Mouse (Mus musculus): ENCODE measurements at regions not wholly inside any gene's neighbourhood (a gene's known extent, or its start where the extent isn't known, plus 50 kb on each side); places are given as distances from the start of the nearest gene placed in this dataset.

GRCm38 (mm10) chr15:96944741-96945140 lies 111.0 kb downstream of the Slc38a4 start:
- no peak for DNase-seq (ENCODE audit: low spot score in 2 of 2)

DNA sequence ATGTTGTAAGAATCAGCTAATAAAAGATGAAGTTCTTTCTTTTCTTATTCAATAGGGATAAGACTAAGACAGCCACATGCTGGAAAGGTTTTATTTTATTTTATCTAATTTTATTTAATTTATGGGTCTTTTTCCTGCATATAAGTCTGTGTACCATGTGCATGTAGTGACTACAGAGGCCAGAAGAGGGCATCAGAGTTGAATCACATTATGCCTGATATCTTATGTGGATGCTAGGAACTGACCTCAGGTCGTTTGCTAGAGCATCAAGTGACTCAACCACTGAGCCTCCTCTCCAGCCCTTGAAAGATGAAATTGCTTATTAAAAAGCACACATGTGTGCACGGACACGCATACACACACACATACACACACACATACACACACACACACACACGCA lies 113.1 kb downstream of the Slc38a4 start:
- DNase-seq (ENCODE audit: low spot score in 2 of 2), result no peak

DNA sequence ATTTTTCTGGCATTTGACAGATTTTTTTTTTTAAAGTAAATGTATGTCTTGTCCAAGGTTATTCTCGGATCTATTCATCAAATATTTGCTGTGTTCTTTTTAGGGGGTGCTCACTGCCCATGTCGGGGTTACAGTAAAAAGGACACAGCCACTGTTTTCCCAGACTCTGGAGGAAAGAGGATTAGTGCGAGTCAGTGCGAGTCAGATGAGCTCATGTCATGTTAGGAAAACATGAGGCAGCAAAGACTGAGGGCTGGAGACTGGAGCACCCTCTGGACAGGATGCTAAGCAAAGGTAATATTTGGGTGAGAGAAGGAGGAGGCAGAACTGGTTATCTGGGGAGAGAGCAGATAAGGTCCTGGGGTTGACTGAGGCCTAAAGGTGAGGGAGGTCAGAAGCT lies 117.3 kb downstream of the Slc38a4 start:
- DNase-seq (ENCODE audit: low spot score in 2 of 2), result no peak

DNA sequence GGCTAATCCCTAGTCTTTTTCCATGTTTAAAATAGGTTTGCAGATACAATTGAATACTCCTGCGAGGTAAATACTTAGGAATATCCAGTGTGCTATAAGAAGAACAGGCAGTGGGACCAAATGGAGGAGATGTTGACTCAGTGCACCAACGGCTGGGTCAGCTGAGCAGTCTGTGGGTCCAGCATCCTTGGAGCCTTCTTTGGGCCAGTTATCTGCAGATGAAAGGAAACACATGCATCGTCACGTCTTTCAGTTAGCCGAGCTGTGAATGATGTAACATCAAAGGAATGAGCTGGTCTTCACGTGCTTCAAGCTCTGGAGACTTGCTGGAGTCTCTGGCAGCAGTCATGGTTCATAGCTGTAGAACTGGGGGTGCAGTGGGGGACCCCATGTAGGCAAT lies 118.1 kb downstream of the Slc38a4 start:
- no peak for DNase-seq (ENCODE audit: low spot score in 2 of 2)

DNA sequence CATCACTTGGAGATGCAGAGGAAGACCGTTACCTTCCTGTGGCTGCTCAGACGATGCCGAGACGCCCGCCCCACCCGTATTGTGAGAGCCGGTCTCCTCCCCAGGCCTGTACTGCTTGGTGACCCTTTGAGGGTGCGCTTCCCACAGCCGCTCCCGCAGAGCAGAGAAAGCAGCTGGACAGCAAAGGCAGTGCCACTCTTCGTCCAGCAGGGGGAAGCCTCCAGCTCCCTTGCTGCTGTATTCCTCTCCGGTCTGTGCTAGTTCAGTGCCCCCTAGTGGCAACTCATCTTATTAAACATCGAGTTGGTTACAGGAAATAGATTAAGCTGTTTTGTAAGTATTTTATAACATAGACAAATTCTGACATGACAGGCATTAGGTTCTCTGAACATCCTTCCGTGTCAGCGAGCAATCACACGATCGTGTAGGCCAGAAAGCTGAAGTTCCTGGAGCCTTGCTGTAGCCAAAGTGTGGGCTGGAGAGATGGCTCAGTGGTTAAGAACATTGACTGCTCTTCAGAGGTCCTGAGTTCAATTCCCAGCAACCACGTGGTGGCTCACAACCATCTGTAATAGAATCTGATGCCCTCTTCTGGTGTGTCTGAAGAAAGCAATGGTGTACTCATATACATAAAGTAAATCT lies 118.9 kb downstream of the Slc38a4 start:
- peak; percentile 49 to 84 for DNase-seq (ENCODE audit: low spot score in 2 of 2)

DNA sequence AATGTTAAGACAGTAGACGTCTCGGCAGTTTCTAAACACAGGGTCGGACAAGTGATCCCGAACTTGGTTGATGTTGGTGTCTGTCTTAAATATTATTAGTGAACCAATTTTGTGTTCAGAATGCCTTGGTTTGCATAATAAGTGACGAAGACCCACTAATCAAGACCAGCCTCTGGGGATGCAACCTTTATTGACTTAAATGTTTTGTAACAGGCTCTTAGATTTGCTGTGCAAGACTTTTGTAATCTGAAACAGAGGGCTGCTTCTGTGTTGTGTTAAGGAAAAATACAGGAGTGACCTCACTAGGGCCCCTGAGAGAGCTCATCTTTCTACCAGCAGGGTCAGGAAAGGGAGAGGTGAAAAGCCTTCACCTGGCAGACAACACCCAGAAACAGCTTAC lies 119.5 kb downstream of the Slc38a4 start:
- DNase-seq (ENCODE audit: low spot score in 2 of 2), result no peak

GRCm38 (mm10) chr15:96933451-96933850 lies 122.3 kb downstream of the Slc38a4 start:
- DNase-seq (ENCODE audit: low spot score in 2 of 2), result no peak

DNA sequence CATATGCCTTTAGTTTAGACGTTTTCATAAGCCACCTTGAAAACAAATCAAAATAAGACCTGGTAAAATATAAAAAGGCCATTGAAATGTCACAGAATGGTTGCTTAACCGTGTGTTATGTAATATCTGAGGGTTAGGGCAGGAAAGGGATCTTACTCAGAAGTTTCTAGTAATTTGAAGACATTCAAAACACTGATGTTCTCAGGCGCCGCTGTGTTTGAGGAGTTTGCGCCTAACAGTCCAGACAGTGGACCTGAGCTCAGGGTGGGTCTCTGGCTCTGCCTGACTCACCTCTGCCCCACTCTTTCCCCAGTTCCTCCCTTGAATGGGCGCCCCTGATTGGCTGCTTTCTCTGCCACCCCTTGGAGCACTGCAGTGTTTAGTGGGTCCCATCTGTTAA lies 125.2 kb downstream of the Slc38a4 start:
- no peak for DNase-seq (ENCODE audit: low spot score in 2 of 2)

DNA sequence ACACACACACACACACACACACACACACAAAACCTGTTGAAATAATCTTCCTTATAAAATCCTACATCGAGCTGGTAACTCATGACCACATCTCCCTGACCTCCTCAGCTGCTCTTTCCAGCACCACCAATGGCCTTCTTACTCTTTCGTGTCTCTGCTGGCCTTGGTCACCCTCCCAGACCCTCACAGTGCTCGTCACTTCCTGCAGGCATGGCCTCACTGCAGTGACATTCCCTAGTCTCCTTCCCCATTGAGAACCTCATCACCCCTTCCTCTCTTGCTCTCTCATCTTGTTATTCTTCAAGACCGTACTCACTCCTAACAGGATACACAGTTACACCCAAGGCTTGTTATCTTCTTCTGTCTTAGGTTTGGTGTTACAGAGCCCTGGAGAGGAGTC lies 126.0 kb downstream of the Slc38a4 start:
- DNase-seq (ENCODE audit: low spot score in 2 of 2), result no peak

DNA sequence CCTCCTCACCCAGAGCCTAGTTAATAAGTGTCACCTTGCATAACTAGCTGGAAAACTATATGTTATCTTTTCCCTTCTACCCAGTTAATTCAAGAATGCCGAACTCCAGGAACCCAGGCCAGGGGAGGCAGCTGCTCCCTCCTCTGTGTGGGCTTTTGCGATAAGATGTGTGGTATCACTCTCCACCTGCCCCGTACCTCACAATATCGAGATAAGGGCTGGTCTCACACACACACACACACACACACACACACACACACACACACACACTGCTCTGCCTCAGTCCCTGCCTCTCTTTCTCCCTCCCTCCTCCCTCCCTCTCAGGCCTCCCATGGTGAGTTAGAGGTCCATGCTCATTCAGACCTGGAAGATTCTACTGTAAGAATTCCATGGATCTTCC lies 127.1 kb downstream of the Slc38a4 start:
- DNase-seq (ENCODE audit: low spot score in 2 of 2), result no peak

- DNase-seq (ENCODE audit: low spot score in 2 of 2), result no peak
Measured at GRCm38 (mm10) chr15:96927674-96928073, 128.1 kb downstream of the Slc38a4 start.

- no peak for DNase-seq (ENCODE audit: low spot score in 2 of 2)
Measured at GRCm38 (mm10) chr15:96926660-96927059, 129.1 kb downstream of the Slc38a4 start.

DNA sequence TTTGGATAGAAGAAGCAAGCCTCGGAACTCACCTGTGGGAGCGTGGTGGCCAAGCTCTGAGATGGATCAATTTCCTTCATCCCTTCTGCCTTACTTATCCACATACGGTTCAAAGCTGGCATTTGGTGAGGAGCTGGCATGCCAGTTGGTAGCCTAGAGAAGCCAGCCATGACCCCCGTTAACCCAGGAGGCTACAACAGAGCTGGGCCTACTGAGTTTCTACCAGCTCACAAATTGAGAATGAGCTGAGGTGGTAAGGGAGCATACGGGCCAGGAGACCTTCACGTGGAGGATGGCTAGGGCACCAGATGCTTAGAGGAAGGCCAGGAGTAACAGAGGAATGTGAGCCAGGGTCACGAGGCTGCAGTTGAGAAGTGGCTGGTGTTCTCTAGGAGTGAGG lies 139.2 kb downstream of the Slc38a4 start:
- no peak for DNase-seq (ENCODE audit: low spot score in 2 of 2)

- DNase-seq (ENCODE audit: low spot score in 2 of 2), result no peak
Measured at GRCm38 (mm10) chr15:96915544-96915943, 140.2 kb downstream of the Slc38a4 start.

- DNase-seq (ENCODE audit: low spot score in 2 of 2), result no peak
Measured at GRCm38 (mm10) chr15:96914988-96915387, 140.8 kb downstream of the Slc38a4 start.

- DNase-seq (ENCODE audit: low spot score in 2 of 2), result no peak
Measured at GRCm38 (mm10) chr15:96905520-96905919, 150.2 kb downstream of the Slc38a4 start.

GRCm38 (mm10) chr15:96903461-96903860 lies 152.3 kb downstream of the Slc38a4 start:
- no peak for DNase-seq (ENCODE audit: low spot score in 2 of 2)

GRCm38 (mm10) chr15:96902781-96903180 lies 153.0 kb downstream of the Slc38a4 start:
- DNase-seq (ENCODE audit: low spot score in 2 of 2), result no peak

DNA sequence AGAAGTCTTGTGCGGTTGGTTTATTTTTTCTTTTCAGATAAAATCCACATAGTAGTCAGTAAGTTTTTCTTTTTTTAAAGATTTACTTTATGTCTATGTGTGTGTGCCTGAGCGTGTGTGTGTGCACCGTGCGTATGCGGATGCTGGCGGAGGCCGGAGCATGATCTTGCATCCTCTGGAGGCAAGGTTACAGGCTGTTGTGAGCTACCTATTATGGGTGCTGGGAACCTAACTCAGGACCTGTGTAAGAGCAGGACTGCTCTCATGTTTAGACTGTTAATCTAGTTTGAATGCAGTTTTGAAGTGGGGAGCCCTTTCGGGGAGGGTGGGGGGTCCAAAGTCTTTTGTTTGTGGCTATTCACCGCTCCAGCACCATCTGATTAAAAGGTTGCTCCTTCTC lies 154.1 kb downstream of the Slc38a4 start:
- no peak for DNase-seq (ENCODE audit: low spot score in 2 of 2)

GRCm38 (mm10) chr15:96898285-96898684 lies 157.5 kb downstream of the Slc38a4 start:
- DNase-seq (ENCODE audit: low spot score in 2 of 2), result no peak

GRCm38 (mm10) chr15:96884901-96885300 lies 170.9 kb downstream of the Slc38a4 start:
- no peak for DNase-seq (ENCODE audit: low spot score in 2 of 2)

DNA sequence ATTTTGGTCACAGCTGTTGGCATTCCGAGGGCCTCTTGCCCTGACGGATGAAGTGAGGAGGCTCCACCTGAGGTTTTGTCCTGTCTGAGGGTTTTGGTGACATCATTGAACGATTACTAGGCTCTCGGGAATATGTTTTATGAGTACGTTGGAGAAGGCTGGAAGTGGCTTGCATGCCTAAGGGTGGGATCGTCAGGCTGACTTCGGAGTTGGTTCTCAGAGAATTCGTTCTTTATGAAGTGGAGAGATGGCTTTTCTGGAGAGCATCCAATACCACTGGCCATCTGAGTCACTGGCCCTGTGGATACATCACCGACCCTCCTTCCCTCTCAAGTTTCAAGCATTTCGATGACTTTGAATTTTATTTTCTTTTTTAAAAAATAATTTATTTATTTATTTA lies 172.0 kb downstream of the Slc38a4 start:
- no peak for DNase-seq (ENCODE audit: low spot score in 2 of 2)

- no peak for DNase-seq (ENCODE audit: low spot score in 2 of 2)
Measured at GRCm38 (mm10) chr15:96882211-96882610, 173.5 kb downstream of the Slc38a4 start.

GRCm38 (mm10) chr15:96881519-96882170 lies 174.1 kb downstream of the Slc38a4 start:
- no peak for DNase-seq (ENCODE audit: low spot score in 2 of 2)

Measured in spleen, postnatal 10 days (tissue).